Mouse (Mus musculus) myocyte (in vitro differentiated cells): Measurements from ENCODE around the gene Apobr.

Experiments used
- E2F4 ChIP-seq: IDR thresholded peaks from one replicate; pipeline ENCODE4 v1.6.1; 2011; ENCODE audit warnings: mild to moderate bottlenecking, control low read depth, moderate library complexity; ENCODE audit not compliant: insufficient read depth
- MAX ChIP-seq: IDR thresholded peaks from one replicate; pipeline ENCODE4 v1.6.1; 2011; ENCODE audit warnings: low read depth, mild to moderate bottlenecking, control low read depth
- MYOG ChIP-seq, 3 experiments: IDR thresholded peaks; one replicate each; pipeline ENCODE4 v1.6.1; 2011; ENCODE audit warnings: control low read depth in 2 of 3, low read depth in 2 of 3, mild to moderate bottlenecking in 2 of 3; ENCODE audit not compliant: insufficient read length in 2 of 3, control insufficient read depth in 1 of 3, insufficient read depth in 1 of 3
- POLR2A ChIP-seq: IDR thresholded peaks from one replicate; pipeline ENCODE4 v1.6.1; 2011; ENCODE audit warnings: low read depth, mild to moderate bottlenecking, control low read depth, moderate library complexity; ENCODE audit not compliant: insufficient read length
- POLR2AphosphoS2 ChIP-seq: IDR thresholded peaks from one replicate; pipeline ENCODE4 v1.6.1; 2011; ENCODE audit warnings: low read depth, control low read depth; ENCODE audit not compliant: insufficient read length
- REST ChIP-seq: IDR thresholded peaks from one replicate; pipeline ENCODE4 v1.6.1; 2011; ENCODE audit warnings: mild to moderate bottlenecking, control low read depth, moderate library complexity; ENCODE audit not compliant: insufficient read depth, insufficient read length
- SRF ChIP-seq: IDR thresholded peaks from one replicate; pipeline ENCODE4 v1.6.1; 2011; ENCODE audit warnings: low read depth; ENCODE audit not compliant: control insufficient read depth, insufficient read length
- TCF12 ChIP-seq: IDR thresholded peaks from one replicate; pipeline ENCODE4 v1.6.1; 2011; ENCODE audit warnings: mild to moderate bottlenecking, control low read depth; ENCODE audit not compliant: poor library complexity, insufficient read depth, severe bottlenecking
- TCF3 ChIP-seq: IDR thresholded peaks from one replicate; pipeline ENCODE4 v1.6.1; 2011; ENCODE audit warnings: low read depth, control low read depth; ENCODE audit not compliant: insufficient read length
- USF1 ChIP-seq: IDR thresholded peaks from one replicate; pipeline ENCODE4 v1.6.1; 2011; ENCODE audit warnings: low read depth, mild to moderate bottlenecking, control low read depth, moderate library complexity

- TF ChIP-seq TCF3 (no peak), USF1 (no peak), POLR2AphosphoS2 (no peak), TCF12 (no peak), POLR2A (no peak), SRF (no peak), REST (no peak), MYOG (IDR thresholded peaks at IDR 0.05; ENCODE audit: control insufficient read depth in 1 of 3, insufficient read depth in 1 of 3, insufficient read length in 2 of 3, low read depth in 2 of 3) (no peak), E2F4 (no peak), MAX (no peak)
Observed at GRCm38 (mm10) chr7:126630824-126631518, 46.2 kb downstream of the Apobr start, which contains the start of gene Nupr1.
